Mouse (Mus musculus): ENCODE results near the gene Vwa3b. TPM values are rescaled to one million over a fixed set of nuclear protein-coding genes. Genes with fewer than 3 reads are reported as not detected.

The Vwa3b gene
- 0.50 TPM in 1 of 2 replicates, not detected in the other for polyA plus RNA-seq (2014; fragmentation: Nextera tagmentation; extraction: Ambion mirVana)

GRCm38 (mm10) chr1:37025962-37026686 is at the start of gene Vwa3b:
TSS of gene Vwa3b (plus strand) at chr1:37026596.
- no peak within 1 kb of the TSS for H3K4me2 ChIP-seq (ENCODE audit: low read length)
- no peaks in the 10 kb centered on the region for H3K9me3 ChIP-seq (ENCODE audit: control insufficient read depth, low read length)
- no peak for ATAC-seq (ENCODE audit: insufficient number of reproducible peaks, insufficient read depth, low FRiP score, low read depth)
- no peak within 1 kb of the TSS for H3K9ac ChIP-seq (ENCODE audit: low read length)
- no peak within 1 kb of the TSS for H3K4me3 ChIP-seq (ENCODE audit: control insufficient read depth in 1 of 2, insufficient read depth in 1 of 2, low read depth in 1 of 2, low read length in 2 of 2)
- H3K4me1 ChIP-seq (ENCODE audit: control insufficient read depth in 2 of 2, insufficient read depth in 2 of 2, low read length in 2 of 2): peaks cover 3 to 6% of the 10 kb centered on the region in 2 experiments; a peak in 3 of 4 replicates
- H3K36me3 ChIP-seq (ENCODE audit: control insufficient read depth, insufficient read depth, low read length): no peaks in the 10 kb centered on the region
- WGBS: 76% methylated on average over 5 of the region's 5 CpGs
- no peaks in the 10 kb centered on the region for H3K27me3 ChIP-seq (ENCODE audit: control insufficient read depth, insufficient read depth, low read length)
- H3K27ac ChIP-seq (replicated peaks in 1 of 2; ENCODE audit: control insufficient read depth in 1 of 2, insufficient read depth in 1 of 2, low read depth in 2 of 2, low read length in 2 of 2): no peak within 1 kb of the TSS

DNA sequence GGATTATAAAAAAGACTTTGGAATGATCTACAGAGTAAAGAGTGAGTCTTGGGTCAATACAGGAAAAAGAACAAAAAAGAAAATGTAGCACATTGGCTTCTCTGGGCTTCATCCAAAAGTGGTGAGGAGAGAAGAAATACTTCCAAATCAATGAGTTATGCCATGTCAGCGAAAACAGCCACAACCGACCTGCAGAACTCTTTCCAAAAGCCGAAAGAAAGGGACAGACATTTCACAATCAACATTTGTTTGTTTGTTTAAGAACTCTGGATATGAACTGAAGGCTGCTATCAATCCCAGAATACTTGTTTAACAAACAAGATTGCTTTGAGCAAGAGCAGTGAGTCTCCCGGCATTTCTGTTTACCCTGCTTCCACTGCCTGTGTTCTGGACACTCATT is 49.6 kb upstream of the Vwa3b start:
- H3K36me3 ChIP-seq (ENCODE audit: control insufficient read depth, insufficient read depth, low read length): no peaks in the 10 kb centered on the region
- H3K4me3 ChIP-seq (ENCODE audit: control insufficient read depth in 1 of 2, insufficient read depth in 1 of 2, low read depth in 1 of 2, low read length in 2 of 2): no peak overlapping the region
- no peaks in the 10 kb centered on the region; the same call in 1 of the 2 replicates for H3K9me3 ChIP-seq (ENCODE audit: control insufficient read depth, low read length)
- H3K4me1 ChIP-seq (ENCODE audit: control insufficient read depth in 2 of 2, insufficient read depth in 2 of 2, low read length in 2 of 2): no peaks in the 10 kb centered on the region
- WGBS: 85% methylated on average over 4 of the region's 4 CpGs
- H3K4me2 ChIP-seq (ENCODE audit: low read length): no peak overlapping the region
- H3K27me3 ChIP-seq (ENCODE audit: control insufficient read depth, insufficient read depth, low read length): no peaks in the 10 kb centered on the region
- ATAC-seq (ENCODE audit: insufficient number of reproducible peaks, insufficient read depth, low FRiP score, low read depth): no peak
- H3K9ac ChIP-seq (ENCODE audit: low read length): no peak overlapping the region
- H3K27ac ChIP-seq (replicated peaks in 1 of 2; ENCODE audit: control insufficient read depth in 1 of 2, insufficient read depth in 1 of 2, low read depth in 2 of 2, low read length in 2 of 2): no peak overlapping the region

GRCm38 (mm10) chr1:36982191-36982961 is 44.0 kb upstream of the Vwa3b start:
- H3K4me3 ChIP-seq (ENCODE audit: control insufficient read depth in 1 of 2, insufficient read depth in 1 of 2, low read depth in 1 of 2, low read length in 2 of 2): no peak overlapping the region
- WGBS: 79% methylated on average over 9 of the region's 9 CpGs
- no peaks in the 10 kb centered on the region for H3K27me3 ChIP-seq (ENCODE audit: control insufficient read depth, insufficient read depth, low read length)
- no peak overlapping the region for H3K27ac ChIP-seq (replicated peaks in 1 of 2; ENCODE audit: control insufficient read depth in 1 of 2, insufficient read depth in 1 of 2, low read depth in 2 of 2, low read length in 2 of 2)
- H3K36me3 ChIP-seq (ENCODE audit: control insufficient read depth, insufficient read depth, low read length): no peaks in the 10 kb centered on the region
- no peak overlapping the region for H3K9ac ChIP-seq (ENCODE audit: low read length)
- no peak for ATAC-seq (ENCODE audit: insufficient number of reproducible peaks, insufficient read depth, low FRiP score, low read depth)
- H3K4me1 ChIP-seq (ENCODE audit: control insufficient read depth in 2 of 2, insufficient read depth in 2 of 2, low read length in 2 of 2): no peaks in the 10 kb centered on the region
- H3K9me3 ChIP-seq (ENCODE audit: control insufficient read depth, low read length): no peaks in the 10 kb centered on the region
- no peak overlapping the region for H3K4me2 ChIP-seq (ENCODE audit: low read length)

- ATAC-seq (ENCODE audit: insufficient number of reproducible peaks, insufficient read depth, low FRiP score, low read depth): no peak
- Histone ChIP-seq H3K36me3 (ENCODE audit: control insufficient read depth, insufficient read depth, low read length) (no peaks in the 10 kb centered on the region), H3K9ac (ENCODE audit: low read length) (no peak overlapping the region), H3K27ac (replicated peaks in 1 of 2; ENCODE audit: control insufficient read depth in 1 of 2, insufficient read depth in 1 of 2, low read depth in 2 of 2, low read length in 2 of 2) (no peak overlapping the region), H3K4me1 (ENCODE audit: control insufficient read depth in 2 of 2, insufficient read depth in 2 of 2, low read length in 2 of 2) (no peaks in the 10 kb centered on the region), H3K9me3 (ENCODE audit: control insufficient read depth, low read length) (no peaks in the 10 kb centered on the region), H3K4me2 (ENCODE audit: low read length) (no peak overlapping the region), H3K4me3 (ENCODE audit: control insufficient read depth in 1 of 2, insufficient read depth in 1 of 2, low read depth in 1 of 2, low read length in 2 of 2) (no peak overlapping the region), H3K27me3 (ENCODE audit: control insufficient read depth, insufficient read depth, low read length) (no peaks in the 10 kb centered on the region)
- WGBS: 39% methylated on average over 4 of the region's 4 CpGs
Measured at GRCm38 (mm10) chr1:36983754-36984153, 42.6 kb upstream of the Vwa3b start.

GRCm38 (mm10) chr1:36984406-36984805 is 42.0 kb upstream of the Vwa3b start:
- H3K27me3 ChIP-seq (ENCODE audit: control insufficient read depth, insufficient read depth, low read length): no peaks in the 10 kb centered on the region
- H3K4me1 ChIP-seq (ENCODE audit: control insufficient read depth in 2 of 2, insufficient read depth in 2 of 2, low read length in 2 of 2): no peaks in the 10 kb centered on the region
- no peaks in the 10 kb centered on the region for H3K36me3 ChIP-seq (ENCODE audit: control insufficient read depth, insufficient read depth, low read length)
- H3K27ac ChIP-seq (replicated peaks in 1 of 2; ENCODE audit: control insufficient read depth in 1 of 2, insufficient read depth in 1 of 2, low read depth in 2 of 2, low read length in 2 of 2): no peak overlapping the region
- ATAC-seq (ENCODE audit: insufficient number of reproducible peaks, insufficient read depth, low FRiP score, low read depth): no peak
- no peak overlapping the region for H3K4me3 ChIP-seq (ENCODE audit: control insufficient read depth in 1 of 2, insufficient read depth in 1 of 2, low read depth in 1 of 2, low read length in 2 of 2)
- H3K9me3 ChIP-seq (ENCODE audit: control insufficient read depth, low read length): no peaks in the 10 kb centered on the region
- 30% methylated on average over 6 of the region's 6 CpGs for WGBS
- no peak overlapping the region for H3K9ac ChIP-seq (ENCODE audit: low read length)
- H3K4me2 ChIP-seq (ENCODE audit: low read length): no peak overlapping the region

- Histone ChIP-seq H3K4me2 (ENCODE audit: low read length) (no peak overlapping the region), H3K9ac (ENCODE audit: low read length) (no peak overlapping the region), H3K27ac (replicated peaks in 1 of 2; ENCODE audit: control insufficient read depth in 1 of 2, insufficient read depth in 1 of 2, low read depth in 2 of 2, low read length in 2 of 2) (no peak overlapping the region), H3K36me3 (ENCODE audit: control insufficient read depth, insufficient read depth, low read length) (no peaks in the 10 kb centered on the region), H3K9me3 (ENCODE audit: control insufficient read depth, low read length) (no peaks in the 10 kb centered on the region), H3K27me3 (ENCODE audit: control insufficient read depth, insufficient read depth, low read length) (no peaks in the 10 kb centered on the region), H3K4me1 (ENCODE audit: control insufficient read depth in 2 of 2, insufficient read depth in 2 of 2, low read length in 2 of 2) (no peaks in the 10 kb centered on the region), H3K4me3 (ENCODE audit: control insufficient read depth in 1 of 2, insufficient read depth in 1 of 2, low read depth in 1 of 2, low read length in 2 of 2) (no peak overlapping the region)
- no peak for ATAC-seq (ENCODE audit: insufficient number of reproducible peaks, insufficient read depth, low FRiP score, low read depth)
- 56% methylated on average over 6 of the region's 6 CpGs for WGBS
Measured at GRCm38 (mm10) chr1:36985896-36986295, 40.5 kb upstream of the Vwa3b start.

GRCm38 (mm10) chr1:36986396-36987160 is 39.8 kb upstream of the Vwa3b start:
- Histone ChIP-seq H3K27me3 (ENCODE audit: control insufficient read depth, insufficient read depth, low read length) (no peaks in the 10 kb centered on the region), H3K4me3 (ENCODE audit: control insufficient read depth in 1 of 2, insufficient read depth in 1 of 2, low read depth in 1 of 2, low read length in 2 of 2) (no peak overlapping the region), H3K4me2 (ENCODE audit: low read length) (no peak overlapping the region), H3K36me3 (ENCODE audit: control insufficient read depth, insufficient read depth, low read length) (no peaks in the 10 kb centered on the region), H3K9ac (ENCODE audit: low read length) (no peak overlapping the region), H3K4me1 (ENCODE audit: control insufficient read depth in 2 of 2, insufficient read depth in 2 of 2, low read length in 2 of 2) (no peaks in the 10 kb centered on the region), H3K27ac (replicated peaks in 1 of 2; ENCODE audit: control insufficient read depth in 1 of 2, insufficient read depth in 1 of 2, low read depth in 2 of 2, low read length in 2 of 2) (no peak overlapping the region), H3K9me3 (ENCODE audit: control insufficient read depth, low read length) (no peaks in the 10 kb centered on the region)
- no peak for ATAC-seq (ENCODE audit: insufficient number of reproducible peaks, insufficient read depth, low FRiP score, low read depth)
- 68% methylated on average over 14 of the region's 14 CpGs for WGBS

All from heart, embryonic 14.5 days (tissue).